Mouse (Mus musculus) embryonic facial prominence, embryonic 14.5 days (tissue): Measurements from ENCODE around the gene Comp. TPM values are rescaled to one million over a fixed set of nuclear protein-coding genes. Genes with fewer than 3 reads are reported as not detected.

ENCODE experiments used
- ATAC-seq: fragments of 200-750 bp; cut with Nextera tagmentation; 2 replicates; pipeline ENCODE4 v1.8.0; 2017; ENCODE audit warnings: low read depth, moderate number of reproducible peaks, moderate TSS enrichment
- DNase-seq: peaks from one replicate; pipeline ENCODE4 v3.0.0-alpha.2; 2015; ENCODE audit warnings: low spot score
- H3K27ac ChIP-seq: fragments of 300-500 bp; sonication (generic); replicated peaks from 2 replicates; pipeline ENCODE4 v1.5.1; 2014; ENCODE audit warnings: low read depth, mild to moderate bottlenecking, low read length, moderate library complexity
- H3K27me3 ChIP-seq: fragments of 300-500 bp; sonication (generic); replicated peaks from 2 replicates; pipeline ENCODE4 v1.6.1; 2014; ENCODE audit warnings: low read length; ENCODE audit not compliant: control insufficient read depth, insufficient read depth
- H3K36me3 ChIP-seq: fragments of 300-500 bp; sonication (generic); 2 replicates; pipeline ENCODE4 v1.6.1; 2014; ENCODE audit warnings: low read length, mixed read lengths; ENCODE audit not compliant: control insufficient read depth, insufficient read depth
- H3K4me1 ChIP-seq: fragments of 300-500 bp; sonication (generic); 2 replicates; pipeline ENCODE4 v1.6.1; 2014; ENCODE audit warnings: antibody characterized with exemption, low read length; ENCODE audit not compliant: control insufficient read depth, insufficient read depth
- H3K4me2 ChIP-seq: fragments of 300-500 bp; sonication (generic); 2 replicates; pipeline ENCODE4 v1.6.1; 2014; ENCODE audit warnings: low read depth, mild to moderate bottlenecking, low read length, moderate library complexity, mixed read lengths
- H3K4me3 ChIP-seq: fragments of 300-500 bp; sonication (generic); 2 replicates; pipeline ENCODE4 v1.5.1; 2014; ENCODE audit warnings: low read depth, mild to moderate bottlenecking, low read length
- H3K9ac ChIP-seq: fragments of 300-500 bp; sonication (generic); 2 replicates; pipeline ENCODE4 v1.6.1; 2014; ENCODE audit warnings: low read depth, mild to moderate bottlenecking, low read length, moderate library complexity, mixed read lengths
- H3K9me3 ChIP-seq: fragments of 300-500 bp; sonication (generic); 2 replicates; pipeline ENCODE4 v1.6.1; 2016; ENCODE audit warnings: low read length; ENCODE audit not compliant: control insufficient read depth
- WGBS: fragments of 180-500 bp; shearing (Covaris S2); extraction: QIAGEN DNeasy Blood & Tissue Kit; methylation state at CpG from one replicate; pipeline ENCODE4 v1.1.7; 2014; 5-methylcytosine and 5-hydroxymethylcytosine counted together
- polyA plus RNA-seq: library from polyadenylated mRNA; unstranded; fragments of >200 nt; fragmentation: Nextera tagmentation; extraction: Ambion mirVana; gene quantifications from 2 replicates; pipeline ENCODE4 v1.2.1, GENCODE M21; 2014

Comp gene
- polyA plus RNA-seq, 1 experiment from 2014 or later = 9.9 TPM

- Histone ChIP-seq H3K4me3 (no peak overlapping the region), H3K36me3 (peaks cover 25% of the 10 kb centered on the region), H3K9ac (no peak overlapping the region), H3K27me3 (no peaks in the 10 kb centered on the region), H3K4me1 (peaks cover 21% of the 10 kb centered on the region), H3K9me3 (no peaks in the 10 kb centered on the region), H3K27ac (no peak overlapping the region), H3K4me2 (no peak overlapping the region)
- 62% methylated on average over 1 of the region's 1 CpGs for WGBS
- no peak for ATAC-seq
- DNase-seq = no peak
Observed at GRCm38 (mm10) chr8:70347860-70348420, 25.4 kb upstream of the Comp start.

- Histone ChIP-seq H3K27ac (peak overlapping the region; percentile 44), H3K27me3 (no peaks in the 10 kb centered on the region), H3K9me3 (no peaks in the 10 kb centered on the region), H3K4me2 (peak overlapping the region; percentile 100), H3K4me1 (peaks cover 26% of the 10 kb centered on the region), H3K9ac (peak overlapping the region; percentile 98), H3K36me3 (peaks cover 16% of the 10 kb centered on the region), H3K4me3 (peak overlapping the region; percentile 100)
- ATAC-seq = 0 out of 2 replicates have a peak, but pooled peaks have one; percentile 12
- whole genome bisulfite sequencing = 36% methylated on average over 15 of the region's 15 CpGs
- DNase-seq = peak; percentile 75
Observed at GRCm38 (mm10) chr8:70351035-70351999, 22.0 kb upstream of the Comp start.

- ATAC-seq = no peak
- peak overlapping the region; percentile 100 for H3K4me2 ChIP-seq
- no peak overlapping the region for H3K27ac ChIP-seq
Observed at GRCm38 (mm10) chr8:70352000-70352384, 21.4 kb upstream of the Comp start.

DNA sequence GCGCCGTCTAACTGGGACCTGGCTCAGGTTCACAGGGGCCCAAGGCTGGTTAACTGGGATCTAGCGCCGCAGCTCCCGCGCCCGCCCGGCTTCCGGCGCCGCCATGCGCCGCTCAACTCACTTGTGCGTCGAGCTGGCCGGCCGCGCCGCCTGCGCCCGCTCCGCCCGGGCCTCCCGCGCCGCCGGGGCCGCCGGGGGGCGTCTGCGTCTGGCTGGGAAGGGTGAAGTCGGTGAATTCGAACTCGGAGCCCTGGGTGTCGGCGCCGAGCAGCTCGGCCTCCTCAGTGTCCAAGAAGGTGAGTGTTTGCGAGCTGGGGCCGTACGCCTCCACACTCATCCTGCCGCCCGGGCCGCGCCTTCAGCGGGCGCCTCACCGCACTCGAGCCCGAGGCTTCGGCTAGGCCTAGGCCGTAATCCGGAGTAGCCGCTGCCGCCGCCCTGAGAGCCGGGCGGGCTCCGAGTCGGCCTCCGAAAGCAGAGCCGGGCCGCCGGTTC lies 20.7 kb upstream of the Comp start:
- no peaks in the 10 kb centered on the region for H3K9me3 ChIP-seq
- peak overlapping the region; percentile 86 for H3K27ac ChIP-seq
- H3K4me3 ChIP-seq = peak overlapping the region; percentile 100
- H3K9ac ChIP-seq = peak overlapping the region; percentile 98
- H3K4me2 ChIP-seq = peak overlapping the region; percentile 100
- no peaks in the 10 kb centered on the region for H3K27me3 ChIP-seq
- H3K4me1 ChIP-seq = peaks cover 26% of the 10 kb centered on the region
- DNase-seq = no peak
- under 1% methylated on average over 24 of the region's 64 CpGs for WGBS
- ATAC-seq = peak; percentile 41
- peaks cover 13% of the 10 kb centered on the region for H3K36me3 ChIP-seq

More at GRCm38 (mm10) chr8:70352000-70352384, 21.4 kb upstream of the Comp start:
- peaks cover 13% of the 10 kb centered on the region for H3K36me3 ChIP-seq
- 22% methylated on average over 3 of the region's 3 CpGs for WGBS
- H3K9ac ChIP-seq = peak overlapping the region; percentile 98
- H3K9me3 ChIP-seq = no peaks in the 10 kb centered on the region
- H3K4me3 ChIP-seq = peak overlapping the region; percentile 100
- peaks cover 26% of the 10 kb centered on the region for H3K4me1 ChIP-seq
- H3K27me3 ChIP-seq = no peaks in the 10 kb centered on the region
- no peak for DNase-seq

- Histone ChIP-seq H3K9me3 (no peaks in the 10 kb centered on the region), H3K27ac (peak within 1 kb of the TSS; percentile 86), H3K4me2 (peak within 1 kb of the TSS; percentile 100), H3K4me1 (peaks cover 26% of the 10 kb centered on the region), H3K9ac (peak within 1 kb of the TSS; percentile 98), H3K4me3 (peak within 1 kb of the TSS; percentile 100), H3K27me3 (no peaks in the 10 kb centered on the region), H3K36me3 (peaks cover 12% of the 10 kb centered on the region)
- WGBS = under 1% methylated on average over 23 of the region's 69 CpGs
- ATAC-seq (peak; percentile 93), DNase-seq (peak; percentile 99)
Observed at GRCm38 (mm10) chr8:70353194-70353817, 20.1 kb upstream of the Comp start, which contains the start of gene Upf1. Gene Upf1 (minus strand): TSS chr8:70353278.

- Histone ChIP-seq H3K4me2 (peak overlapping the region; percentile 100), H3K9ac (peak overlapping the region; percentile 98), H3K27ac (peak overlapping the region; percentile 86), H3K27me3 (no peaks in the 10 kb centered on the region), H3K4me3 (peak overlapping the region; percentile 100), H3K36me3 (peaks cover 8% of the 10 kb centered on the region), H3K9me3 (no peaks in the 10 kb centered on the region), H3K4me1 (peaks cover 26% of the 10 kb centered on the region)
- ATAC-seq (no peak), DNase-seq (no peak)
- WGBS = 63% methylated on average over 4 of the region's 4 CpGs
Observed at GRCm38 (mm10) chr8:70354004-70354403, 19.4 kb upstream of the Comp start.

DNA sequence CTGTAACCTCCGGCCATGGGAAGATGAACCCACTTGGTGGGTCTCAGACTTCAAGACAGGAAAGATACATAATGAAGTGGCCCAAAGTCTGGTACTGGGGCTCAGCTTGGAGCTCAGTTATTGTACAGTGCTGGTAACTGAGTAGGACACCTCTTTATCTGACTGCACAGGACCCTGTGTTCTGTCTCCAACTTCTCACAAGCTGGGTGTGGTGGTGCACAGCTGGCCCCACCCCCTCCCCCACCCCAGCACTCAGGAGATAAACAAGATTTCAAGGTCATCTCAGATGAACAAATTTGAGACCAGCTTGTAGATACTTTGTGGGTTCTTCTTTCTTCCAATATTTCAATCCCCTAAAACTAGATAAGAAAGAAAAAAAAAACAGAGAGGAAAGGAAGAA lies 17.2 kb upstream of the Comp start:
- H3K36me3 ChIP-seq = no peaks in the 10 kb centered on the region
- DNase-seq (no peak), ATAC-seq (no peak)
- no peak overlapping the region for H3K27ac ChIP-seq
- no peak overlapping the region for H3K4me2 ChIP-seq
- no peaks in the 10 kb centered on the region for H3K27me3 ChIP-seq
- H3K4me3 ChIP-seq = no peak overlapping the region
- H3K4me1 ChIP-seq = peaks cover 16% of the 10 kb centered on the region
- whole genome bisulfite sequencing = 82% methylated on average over 1 of the region's 1 CpGs
- no peak overlapping the region for H3K9ac ChIP-seq
- H3K9me3 ChIP-seq = no peaks in the 10 kb centered on the region

DNA sequence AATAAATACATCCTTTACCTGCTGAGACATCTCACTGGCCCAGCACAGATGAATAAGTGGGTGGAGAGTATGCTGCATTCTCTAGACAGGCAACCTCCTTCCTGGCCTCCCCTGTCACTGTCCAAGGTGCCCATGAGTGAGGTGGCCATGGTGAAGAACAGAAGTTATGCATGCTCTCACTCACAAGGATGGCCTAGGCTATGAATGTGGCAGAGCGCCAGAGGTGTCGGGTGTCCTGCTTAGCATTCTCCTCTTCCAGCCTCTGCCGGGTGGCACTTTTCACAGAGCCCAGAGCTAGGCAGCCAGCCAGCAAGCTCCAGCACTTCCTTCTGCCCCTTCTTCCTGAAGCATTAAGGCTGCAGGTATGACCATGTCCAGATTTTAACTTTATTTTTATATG lies 13.9 kb upstream of the Comp start:
- no peaks in the 10 kb centered on the region for H3K27me3 ChIP-seq
- no peak overlapping the region for H3K4me2 ChIP-seq
- H3K4me1 ChIP-seq = 0 out of 2 replicates have a peak, but pooled peaks cover 4% of the 10 kb centered on the region
- DNase-seq (peak; percentile 83), ATAC-seq (peak; percentile 70)
- no peak overlapping the region for H3K27ac ChIP-seq
- 22% methylated on average over 3 of the region's 3 CpGs for WGBS
- no peaks in the 10 kb centered on the region for H3K9me3 ChIP-seq
- H3K36me3 ChIP-seq = no peaks in the 10 kb centered on the region
- no peak overlapping the region for H3K4me3 ChIP-seq
- H3K9ac ChIP-seq = 0 out of 2 replicates have a peak overlapping the region, but pooled peaks have one; percentile 16
